Mouse (Mus musculus): ENCODE results near the gene Oxnad1.

Oxnad1 gene

DNA sequence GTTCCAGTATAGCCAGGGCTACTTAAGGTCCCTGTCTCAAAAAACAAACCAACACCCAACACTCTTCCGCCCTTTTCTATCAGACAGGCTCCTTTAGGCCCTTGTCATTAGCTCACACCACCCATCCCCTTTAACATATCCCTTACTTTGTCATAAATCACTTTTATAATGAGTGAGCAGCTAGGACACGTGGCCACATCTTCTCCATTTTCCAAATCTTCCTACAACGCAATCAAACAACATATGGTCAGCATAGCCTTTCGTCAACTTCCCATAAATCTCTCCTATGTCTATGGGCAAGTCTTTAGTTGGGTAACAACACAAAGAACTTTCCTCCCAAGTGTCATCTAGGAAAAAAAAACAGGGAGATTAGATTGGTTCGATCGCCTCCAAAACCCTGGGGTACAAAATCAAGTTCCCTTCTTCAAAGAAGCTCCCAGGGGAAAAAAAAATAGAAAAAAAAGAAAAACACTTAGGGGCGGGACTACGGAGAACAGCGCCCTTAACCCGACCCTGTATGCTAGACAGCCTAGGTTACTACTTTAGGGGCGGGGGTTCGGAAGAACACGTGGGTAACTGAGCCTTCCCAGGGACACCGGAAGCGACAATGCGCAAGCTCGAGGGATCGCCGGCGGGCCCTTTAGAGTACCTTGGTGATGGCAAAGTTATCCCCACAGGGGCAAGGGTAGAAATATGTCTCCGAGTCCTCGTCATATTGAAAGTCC lies at the start of gene Oxnad1:
Oxnad1 (plus strand) TSS at position 614 of the 725 bp plus-strand sequence.
- no peak for TF ChIP-seq GATA4 (IDR thresholded peaks at IDR 0.05; ENCODE audit: insufficient replicate concordance, low read length)

GRCm38 (mm10) chr14:32036482-32036881 lies 48.7 kb upstream of the Oxnad1 start:
- TF ChIP-seq GATA4 (IDR thresholded peaks at IDR 0.05; ENCODE audit: insufficient replicate concordance, low read length), result no peak

GRCm38 (mm10) chr14:32037661-32038252 lies 47.4 kb upstream of the Oxnad1 start:
- no peak for TF ChIP-seq GATA4 (IDR thresholded peaks at IDR 0.05; ENCODE audit: insufficient replicate concordance, low read length)

DNA sequence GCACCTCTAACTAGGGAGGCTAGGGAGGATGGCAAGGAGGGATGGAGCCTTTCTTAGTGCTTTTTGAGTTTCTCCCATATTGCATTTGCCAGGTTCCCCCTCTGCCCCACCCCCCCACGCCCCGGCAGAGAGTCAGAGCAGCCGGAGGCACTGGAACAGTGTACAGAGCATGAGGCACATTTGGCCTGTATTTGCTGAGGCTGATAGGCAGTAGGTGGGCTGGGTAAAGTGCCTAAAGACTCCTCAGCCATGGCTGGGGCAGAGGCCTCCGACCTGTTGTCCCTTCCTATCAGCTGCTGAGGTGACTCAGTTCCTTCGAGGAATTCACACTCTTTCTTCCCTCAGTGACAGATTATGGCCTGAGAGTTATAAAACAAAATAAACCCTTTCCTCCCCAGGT lies 43.1 kb upstream of the Oxnad1 start:
- TF ChIP-seq GATA4 (IDR thresholded peaks at IDR 0.05; ENCODE audit: insufficient replicate concordance, low read length), result no peak

DNA sequence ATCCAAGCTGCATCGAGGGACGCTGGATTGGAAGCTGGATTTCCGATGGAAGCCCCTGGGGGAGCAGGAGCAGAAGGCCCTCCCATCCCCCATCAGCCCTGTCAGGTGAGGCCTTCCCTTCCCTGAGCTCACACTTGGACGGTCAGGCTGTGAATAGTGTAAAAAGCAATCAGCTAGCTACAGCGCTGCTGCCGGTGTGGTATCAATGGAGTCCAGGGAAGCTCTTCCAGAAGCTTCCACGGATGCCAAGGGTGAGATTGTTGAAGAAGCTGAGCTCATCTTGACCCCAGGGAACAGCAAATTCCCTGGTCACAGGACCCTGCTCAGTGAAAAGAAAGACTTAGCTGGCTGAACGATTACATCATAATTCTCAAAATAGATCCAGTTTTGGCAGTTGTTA lies 38.8 kb upstream of the Oxnad1 start:
- TF ChIP-seq GATA4 (IDR thresholded peaks at IDR 0.05; ENCODE audit: insufficient replicate concordance, low read length), result no peak

DNA sequence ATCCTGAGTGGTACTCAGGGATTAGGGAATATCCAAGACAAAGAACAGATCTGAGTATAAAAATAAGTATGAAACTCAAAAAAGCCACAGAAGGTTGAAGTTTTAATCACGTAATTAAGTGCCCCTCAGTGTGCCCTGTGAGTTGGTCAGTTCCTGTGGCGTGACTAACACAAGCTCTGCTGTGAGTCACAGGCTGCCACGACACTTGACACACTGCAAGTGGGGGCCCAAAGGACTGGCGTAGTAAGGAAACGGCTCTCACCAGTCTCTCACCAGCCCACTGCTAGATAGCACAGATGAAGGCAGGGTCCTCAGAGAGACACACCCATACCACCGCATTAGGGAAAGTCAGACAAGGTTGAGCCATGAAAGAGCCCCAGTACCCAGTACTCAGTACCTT lies 35.0 kb upstream of the Oxnad1 start:
- no peak for TF ChIP-seq GATA4 (IDR thresholded peaks at IDR 0.05; ENCODE audit: insufficient replicate concordance, low read length)

DNA sequence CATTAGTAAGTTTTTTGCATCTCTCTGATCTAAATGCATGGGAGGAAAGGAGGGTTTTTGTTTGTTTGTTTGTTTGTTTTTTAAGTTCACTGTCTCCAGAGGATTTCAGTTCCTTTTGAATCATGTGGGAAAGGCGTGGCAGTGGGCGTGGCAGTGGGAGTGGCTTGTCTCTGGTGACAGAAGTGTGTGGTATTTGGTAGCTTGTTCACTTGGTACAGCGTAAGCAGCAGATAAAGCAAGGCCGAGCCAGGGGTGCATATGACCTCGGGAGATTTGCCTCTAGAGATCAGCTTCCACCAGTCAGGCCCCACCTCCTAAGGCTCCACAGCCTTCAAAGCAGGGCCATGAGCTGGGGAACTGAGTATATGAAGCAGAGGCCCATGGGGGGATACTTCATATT lies 31.3 kb upstream of the Oxnad1 start:
- no peak for TF ChIP-seq GATA4 (IDR thresholded peaks at IDR 0.05; ENCODE audit: insufficient replicate concordance, low read length)

- no peak for TF ChIP-seq GATA4 (IDR thresholded peaks at IDR 0.05; ENCODE audit: insufficient replicate concordance, low read length)
Measured at GRCm38 (mm10) chr14:32054788-32055187, 30.4 kb upstream of the Oxnad1 start.

- no peak for TF ChIP-seq GATA4 (IDR thresholded peaks at IDR 0.05; ENCODE audit: insufficient replicate concordance, low read length)
Measured at GRCm38 (mm10) chr14:32055781-32056180, 29.4 kb upstream of the Oxnad1 start.

DNA sequence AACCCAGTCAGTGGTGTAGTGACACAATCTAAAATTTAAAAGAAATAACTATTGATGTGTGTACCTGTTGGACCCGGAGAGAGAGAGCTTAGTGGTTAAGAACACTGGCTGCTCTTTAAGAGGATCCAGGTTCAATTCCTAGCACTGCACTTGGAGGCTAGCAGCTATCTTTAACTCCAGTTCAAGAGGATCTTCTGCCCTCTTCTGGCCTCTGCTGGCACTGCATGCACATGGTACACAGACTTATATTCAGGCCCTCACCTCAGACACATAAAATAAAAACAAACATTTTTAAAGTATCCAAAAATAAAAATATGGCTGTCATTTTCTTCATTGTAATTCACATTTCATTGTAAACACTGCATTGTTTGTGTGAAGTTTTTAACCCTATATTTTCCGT lies 28.5 kb upstream of the Oxnad1 start:
- TF ChIP-seq GATA4 (IDR thresholded peaks at IDR 0.05; ENCODE audit: insufficient replicate concordance, low read length), result no peak

- TF ChIP-seq GATA4 (IDR thresholded peaks at IDR 0.05; ENCODE audit: insufficient replicate concordance, low read length), result no peak
Measured at GRCm38 (mm10) chr14:32057664-32058063, 27.5 kb upstream of the Oxnad1 start.

- TF ChIP-seq GATA4 (IDR thresholded peaks at IDR 0.05; ENCODE audit: insufficient replicate concordance, low read length), result no peak
Measured at GRCm38 (mm10) chr14:32061398-32061797, 23.8 kb upstream of the Oxnad1 start.

GRCm38 (mm10) chr14:32072807-32073206 lies 12.4 kb upstream of the Oxnad1 start:
- no peak for TF ChIP-seq GATA4 (IDR thresholded peaks at IDR 0.05; ENCODE audit: insufficient replicate concordance, low read length)

DNA sequence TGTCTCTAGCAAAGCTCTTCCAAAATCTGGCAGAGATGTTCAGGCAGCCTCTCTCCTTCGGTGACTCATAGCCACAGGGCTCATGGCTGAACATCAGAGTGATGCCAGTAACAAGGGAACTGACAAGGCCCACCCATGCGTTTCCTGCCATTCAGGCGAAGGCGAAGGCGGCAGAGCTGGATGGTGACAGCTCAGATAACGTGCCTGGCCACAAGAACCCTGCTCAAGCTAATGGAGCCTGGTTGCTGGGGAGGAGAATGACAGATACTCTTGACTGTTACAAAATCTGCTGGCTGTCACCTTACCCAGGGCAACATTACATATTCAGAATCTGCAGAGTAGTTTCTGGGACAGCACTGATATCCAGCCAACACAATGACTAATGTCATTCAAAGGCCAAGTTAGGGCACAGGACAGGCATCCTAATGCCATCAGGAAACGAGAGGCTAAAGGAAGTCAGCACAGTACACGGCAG lies 11.9 kb upstream of the Oxnad1 start:
- TF ChIP-seq GATA4 (IDR thresholded peaks at IDR 0.05; ENCODE audit: insufficient replicate concordance, low read length), result no peak

- TF ChIP-seq GATA4 (IDR thresholded peaks at IDR 0.05; ENCODE audit: insufficient replicate concordance, low read length), result no peak
Measured at GRCm38 (mm10) chr14:32073901-32074300, 11.3 kb upstream of the Oxnad1 start.

DNA sequence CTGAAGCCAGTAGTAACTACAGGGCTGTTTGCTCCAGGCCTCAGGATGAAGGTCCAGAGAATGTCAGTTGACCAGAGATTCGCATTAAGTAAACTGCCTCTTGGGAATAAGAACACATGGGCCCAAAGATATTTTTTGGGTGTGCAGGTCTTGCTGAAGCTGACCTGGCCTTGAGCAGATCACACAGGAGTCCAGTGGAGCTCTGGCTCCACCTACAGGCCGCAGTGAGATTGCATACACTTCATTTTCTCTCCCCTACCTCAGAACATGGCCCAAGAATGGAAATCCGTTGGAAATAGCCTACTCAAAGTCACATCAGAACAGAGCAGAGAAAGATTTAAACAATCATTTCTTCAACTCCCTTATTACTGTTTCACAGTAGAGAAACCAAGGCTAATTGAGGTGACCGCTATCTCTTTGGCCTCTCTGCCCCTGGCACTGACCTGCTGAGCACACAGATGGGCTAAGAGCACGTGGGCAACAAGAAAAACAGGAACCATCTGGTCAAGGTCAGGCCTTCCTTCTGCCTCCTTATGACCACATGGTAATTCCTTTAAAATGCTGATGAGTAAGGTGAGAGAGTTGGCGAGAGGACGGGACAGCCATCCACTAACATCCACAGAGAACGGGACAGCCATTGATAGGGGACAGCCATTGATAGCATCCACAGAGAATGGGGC lies 8.1 kb upstream of the Oxnad1 start:
- no peak for TF ChIP-seq GATA4 (IDR thresholded peaks at IDR 0.05; ENCODE audit: insufficient replicate concordance, low read length)
